Mouse (Mus musculus): ENCODE results near the gene Hcn4.

The Hcn4 gene

DNA sequence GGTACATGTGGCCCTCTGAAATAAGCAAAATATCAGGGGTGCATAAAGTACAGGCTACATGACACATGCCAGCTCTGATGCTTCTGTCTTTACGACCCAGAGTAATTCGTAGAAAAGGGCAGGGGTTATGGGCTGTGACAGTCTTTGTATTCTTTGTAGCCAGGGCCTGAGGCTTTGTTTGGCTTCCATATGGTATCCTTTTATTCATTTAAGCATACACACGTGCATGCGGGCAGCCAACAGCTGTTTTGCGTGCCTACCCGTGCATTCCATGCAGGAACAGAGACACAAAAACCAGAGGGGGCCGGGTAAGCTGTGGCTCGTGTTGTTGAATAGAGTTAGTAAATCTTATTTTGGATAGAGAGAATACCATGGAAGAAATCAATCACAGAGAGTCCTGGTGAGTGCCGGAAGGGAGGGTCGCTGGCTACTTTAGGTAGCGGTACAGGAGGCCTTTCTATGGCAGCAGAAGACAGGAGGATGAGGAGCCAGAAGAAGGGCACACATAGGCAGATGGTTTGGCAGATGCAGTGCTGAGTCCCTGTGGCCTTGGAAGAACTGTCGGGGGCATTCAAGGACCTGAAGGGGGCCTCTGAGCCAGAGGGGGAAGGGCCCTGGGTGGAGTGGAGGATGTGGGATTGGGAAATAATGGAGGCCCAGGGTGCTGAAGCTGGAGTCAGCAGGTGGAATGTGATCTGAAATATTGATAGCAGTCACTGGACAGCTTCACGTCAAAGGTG lies 26.5 kb downstream of the Hcn4 start:
- DNase-seq, result no peak

GRCm38 (mm10) chr9:58854931-58855330 lies 31.7 kb downstream of the Hcn4 start:
- DNase-seq, result no peak

GRCm38 (mm10) chr9:58859080-58859635 lies 35.9 kb downstream of the Hcn4 start:
- DNase-seq, result no peak

GRCm38 (mm10) chr9:58863826-58864225 lies 40.6 kb downstream of the Hcn4 start:
- DNase-seq, result no peak

DNA sequence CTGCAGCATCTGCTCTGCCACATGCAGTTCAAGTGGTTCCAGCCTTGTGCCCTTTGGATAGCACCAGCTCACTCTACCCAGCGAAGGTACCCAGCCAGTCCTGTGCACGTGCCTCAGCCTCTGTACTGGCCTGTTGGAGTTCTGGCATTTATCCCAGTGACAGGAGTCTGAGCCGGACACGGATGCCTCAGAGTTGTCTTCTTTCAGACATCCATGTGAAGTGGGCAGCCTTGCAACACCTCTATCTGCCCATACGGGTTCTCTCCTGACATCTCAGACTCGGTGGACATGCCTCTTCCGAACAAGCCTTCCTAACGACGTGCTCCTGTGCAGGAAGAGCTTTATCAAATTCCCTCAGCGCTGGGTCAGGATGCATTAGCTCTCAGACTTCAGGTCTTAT lies 47.9 kb downstream of the Hcn4 start:
- no peak for DNase-seq

DNA sequence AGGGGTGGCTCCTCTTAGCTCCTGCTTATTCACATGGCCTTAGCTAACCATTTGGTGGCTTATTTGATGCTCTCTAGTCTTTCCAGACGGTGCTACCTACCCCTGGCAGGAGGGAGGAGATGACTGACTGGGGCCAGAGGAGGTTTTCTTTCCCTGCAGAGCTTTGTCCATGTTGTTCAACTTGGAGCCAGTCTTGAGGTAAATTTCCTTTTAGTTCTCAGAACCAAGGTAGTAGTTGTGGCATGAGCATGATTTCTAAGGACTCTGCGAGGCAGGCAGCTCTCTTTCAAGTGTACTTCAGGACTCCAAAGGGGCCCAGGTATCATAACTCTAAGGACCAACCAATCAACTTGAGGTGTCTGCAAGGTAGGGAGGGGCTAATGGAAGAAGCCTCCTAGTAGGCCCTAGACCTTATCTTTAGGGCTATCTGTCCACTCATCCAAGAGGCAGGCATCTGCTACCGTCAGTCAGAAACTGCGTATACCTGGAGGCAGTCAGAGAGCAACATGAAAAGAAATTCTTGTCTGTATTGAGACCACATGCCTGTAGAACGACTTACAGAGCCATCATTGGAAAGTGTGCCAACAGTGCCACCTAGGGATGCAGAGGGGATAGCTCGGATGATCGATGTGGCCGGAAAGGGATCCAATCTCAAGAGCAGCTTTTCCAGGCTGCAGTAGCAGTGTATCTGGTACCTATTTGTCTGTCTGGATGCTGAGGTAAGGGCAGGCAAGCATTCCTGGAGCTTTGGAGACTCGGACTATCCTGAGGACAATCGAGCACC lies 50.5 kb downstream of the Hcn4 start:
- DNase-seq, result no peak

- no peak for DNase-seq
Measured at GRCm38 (mm10) chr9:58874354-58874753, 51.1 kb downstream of the Hcn4 start.

- DNase-seq, result no peak
Measured at GRCm38 (mm10) chr9:58875439-58875838, 52.2 kb downstream of the Hcn4 start.

GRCm38 (mm10) chr9:58876946-58877625 lies 53.9 kb downstream of the Hcn4 start:
- DNase-seq, result no peak

- DNase-seq, result no peak
Measured at GRCm38 (mm10) chr9:58879836-58880235, 56.6 kb downstream of the Hcn4 start.

DNA sequence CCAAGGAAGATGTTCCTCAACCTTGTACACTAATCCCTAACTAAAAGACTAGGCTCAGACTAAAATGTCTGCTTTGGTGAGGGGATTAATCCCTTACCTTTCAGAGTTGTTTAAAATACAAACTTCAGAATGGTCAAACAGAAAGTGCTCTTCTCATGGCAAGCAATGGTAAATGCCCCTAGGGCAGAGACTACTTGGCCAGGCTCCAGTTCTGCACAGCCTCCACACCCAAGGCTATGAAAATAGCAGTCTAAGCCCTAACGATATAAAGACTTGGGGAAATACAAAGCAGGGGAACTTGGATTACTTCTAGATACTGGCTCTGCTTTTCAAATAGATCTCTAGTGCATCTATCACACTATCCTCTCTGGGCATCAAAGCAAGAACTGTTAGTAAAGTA lies 59.5 kb downstream of the Hcn4 start:
- no peak for DNase-seq

GRCm38 (mm10) chr9:58889782-58890448 lies 66.7 kb downstream of the Hcn4 start:
- no peak for DNase-seq

DNA sequence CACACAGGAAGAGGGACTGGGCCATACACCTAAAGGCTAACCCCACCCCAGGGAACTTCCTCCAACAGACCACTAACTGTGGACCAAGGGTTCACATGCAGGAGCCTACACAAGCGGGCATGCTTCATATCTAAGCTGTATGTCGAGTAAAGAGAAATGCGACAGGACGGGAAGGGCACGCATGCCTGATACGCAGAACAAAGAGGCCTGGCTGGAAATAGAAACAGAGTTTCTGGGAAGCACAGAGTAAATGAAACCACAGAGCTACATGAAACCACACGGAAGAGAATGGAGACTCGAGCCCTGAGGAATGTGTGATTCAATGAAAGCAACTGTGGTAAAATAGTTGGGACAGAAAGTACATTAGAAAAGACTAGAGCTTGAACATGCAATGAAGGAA lies 67.7 kb downstream of the Hcn4 start:
- no peak for DNase-seq

DNA sequence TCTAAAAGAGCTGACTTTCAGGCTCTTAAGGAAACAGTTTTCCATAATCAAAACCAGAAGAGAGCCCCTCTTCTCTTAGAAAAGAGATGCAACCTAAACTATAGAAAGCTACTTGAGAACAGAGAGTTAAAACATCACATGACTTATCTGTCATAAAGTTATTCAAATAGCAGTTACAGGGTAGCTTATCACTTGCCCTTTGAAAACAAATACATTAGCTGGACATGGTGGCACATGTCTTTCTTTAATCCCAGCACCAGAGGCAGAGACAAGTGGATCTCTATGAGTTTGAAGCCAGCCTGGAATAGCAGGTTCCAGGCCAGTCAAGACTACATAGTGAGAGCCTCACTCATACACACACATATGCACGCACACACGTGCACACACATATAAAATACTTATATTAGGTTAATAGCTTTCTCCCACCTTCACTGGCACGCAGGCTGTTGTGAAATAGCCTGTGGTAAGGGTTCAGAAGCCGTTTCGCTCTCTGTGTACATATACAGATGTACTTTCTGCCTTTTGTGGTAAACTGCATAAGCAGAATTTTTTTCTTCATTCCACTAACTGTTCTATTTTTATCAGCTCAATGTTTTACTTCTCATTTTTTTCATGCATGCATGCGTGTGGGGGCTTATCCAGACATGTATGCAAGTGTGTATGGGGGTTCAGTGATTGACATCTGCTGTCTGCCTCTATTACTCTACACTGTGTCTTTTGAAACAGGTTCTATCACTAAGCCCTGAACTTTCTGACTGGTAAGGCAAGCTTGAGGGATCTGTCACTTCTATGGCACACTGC lies 68.8 kb downstream of the Hcn4 start:
- no peak for DNase-seq

- DNase-seq, result no peak
Measured at GRCm38 (mm10) chr9:58899602-58900001, 76.4 kb downstream of the Hcn4 start.

DNA sequence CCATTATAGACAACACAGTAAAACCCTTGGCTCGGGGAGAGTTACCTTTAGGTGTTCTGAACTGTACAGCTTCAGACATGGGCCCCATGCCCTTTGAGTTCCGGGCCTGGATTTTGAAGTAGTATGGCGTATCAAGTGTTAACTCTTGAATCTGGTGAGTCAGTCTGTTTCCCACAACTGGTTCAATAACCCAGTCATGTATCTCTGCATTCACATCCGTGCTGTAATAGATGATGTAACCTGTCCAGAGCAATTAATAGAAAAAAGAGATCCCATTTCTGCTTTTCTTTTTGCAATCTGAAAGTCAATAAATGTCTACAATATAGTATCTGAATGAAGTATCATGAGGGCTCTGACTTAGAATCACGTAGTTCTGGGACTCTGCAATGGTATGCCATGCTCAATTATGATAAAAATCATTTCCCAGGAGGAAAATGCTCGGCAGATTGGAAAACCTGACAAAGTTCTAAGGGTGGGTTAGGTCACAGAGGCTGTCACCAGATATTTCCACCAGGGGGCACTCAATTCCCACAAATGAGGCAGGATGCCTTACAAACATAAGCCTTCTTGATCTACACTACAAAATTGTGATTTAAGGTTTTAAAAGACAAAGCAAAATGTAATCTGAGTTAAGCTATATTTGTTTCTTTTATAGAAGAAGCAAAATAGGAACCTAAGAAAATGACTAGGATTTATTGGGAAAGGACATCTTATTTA lies 79.8 kb downstream of the Hcn4 start:
- no peak for DNase-seq
